Mouse (Mus musculus) midbrain, embryonic 14.5 days (tissue): ENCODE data around the gene 1700016K19Rik. TPM values are rescaled to one million over a fixed set of nuclear protein-coding genes. Genes with fewer than 3 reads are reported as not detected.
"Not testable (repeated sequence)": the region's sequence is repeated elsewhere in the genome, so short reads cannot be mapped to it uniquely, and the experiment has no call there.

Experiments
- ATAC-seq: fragments of 200-750 bp; cut with Nextera tagmentation; 2 replicates; pipeline ENCODE4 v1.8.0; 2017; ENCODE audit warnings: moderate number of reproducible peaks, moderate library complexity; ENCODE audit not compliant: low FRiP score, low TSS enrichment
- DNase-seq: peaks from one replicate; pipeline ENCODE4 v3.0.0-alpha.2; 2015
- H3K27ac ChIP-seq: fragments of 300-500 bp; sonication (generic); replicated peaks from 2 replicates; pipeline ENCODE4 v1.5.1; 2014; ENCODE audit warnings: mild to moderate bottlenecking, low read depth, low read length, moderate library complexity
- H3K27me3 ChIP-seq: fragments of 300-500 bp; sonication (generic); 2 replicates; pipeline ENCODE4 v1.6.1; 2014; ENCODE audit warnings: low read length, control low read depth, mixed read lengths; ENCODE audit not compliant: control insufficient read depth, insufficient read depth
- H3K36me3 ChIP-seq: fragments of 300-500 bp; sonication (generic); 2 replicates; pipeline ENCODE4 v1.6.1; 2014; ENCODE audit warnings: low read length, control low read depth; ENCODE audit not compliant: control insufficient read depth, insufficient read depth
- H3K4me1 ChIP-seq: fragments of 300-500 bp; sonication (generic); 2 replicates; pipeline ENCODE4 v1.6.1; 2014; ENCODE audit warnings: mild to moderate bottlenecking, antibody characterized with exemption, low read length, control low read depth; ENCODE audit not compliant: control insufficient read depth, insufficient read depth
- H3K4me2 ChIP-seq: fragments of 300-500 bp; sonication (generic); 2 replicates; pipeline ENCODE4 v1.6.1; 2014; ENCODE audit warnings: mild to moderate bottlenecking, low read length, moderate library complexity
- H3K4me3 ChIP-seq: fragments of 300-500 bp; sonication (generic); replicated peaks from 2 replicates; pipeline ENCODE4 v1.5.1; 2014; ENCODE audit warnings: low read depth, low read length
- H3K9ac ChIP-seq: fragments of 300-500 bp; sonication (generic); replicated peaks from 2 replicates; pipeline ENCODE4 v1.6.1; 2014; ENCODE audit warnings: mild to moderate bottlenecking, low read length, moderate library complexity
- H3K9me3 ChIP-seq: fragments of 300-500 bp; sonication (generic); 2 replicates; pipeline ENCODE4 v1.6.1; 2016; ENCODE audit warnings: low read length, control low read depth, mixed read lengths; ENCODE audit not compliant: control insufficient read depth
- WGBS: fragments of 180-500 bp; shearing (Covaris S2); extraction: QIAGEN DNeasy Blood & Tissue Kit; methylation state at CpG from one replicate; pipeline ENCODE4 v1.1.7; 2014; 5-methylcytosine and 5-hydroxymethylcytosine counted together
- polyA plus RNA-seq: library from polyadenylated mRNA; unstranded; fragments of >200 nt; fragmentation: Nextera tagmentation; extraction: Ambion mirVana; gene quantifications from 2 replicates; pipeline ENCODE4 v1.2.1, GENCODE M21; 2014

Gene 1700016K19Rik
- polyA plus RNA-seq, 1 experiment from 2014 or later, result 2.1 TPM

- ATAC-seq (no peak), DNase-seq (no peak)
- H3K27me3 ChIP-seq, result no peaks in the 10 kb centered on the region
- WGBS, result 36% methylated on average over 9 of the region's 9 CpGs
- no peak overlapping the region for H3K27ac ChIP-seq
- H3K4me3 ChIP-seq, result no peak overlapping the region
- H3K9ac ChIP-seq, result no peak overlapping the region
- no peaks in the 10 kb centered on the region for H3K9me3 ChIP-seq
- no peaks in the 10 kb centered on the region for H3K36me3 ChIP-seq
- H3K4me1 ChIP-seq, result 0 out of 2 replicates have a peak, but pooled peaks cover under 1% of the 10 kb centered on the region
- no peak overlapping the region for H3K4me2 ChIP-seq
These were observed 5.4 kb upstream of the 1700016K19Rik start for GRCm38 (mm10) chr11:75994357-75994756.

GRCm38 (mm10) chr11:76000701-76001100, 989 bp downstream of the 1700016K19Rik start:
- H3K9ac ChIP-seq, result no peak overlapping the region
- WGBS, result 88% methylated on average over 5 of the region's 5 CpGs
- no peak overlapping the region for H3K27ac ChIP-seq
- H3K9me3 ChIP-seq, result no peaks in the 10 kb centered on the region
- no peaks in the 10 kb centered on the region for H3K36me3 ChIP-seq
- H3K4me3 ChIP-seq, result no peak overlapping the region
- DNase-seq, result no peak
- H3K27me3 ChIP-seq, result no peaks in the 10 kb centered on the region
- ATAC-seq, result no peak
- no peak overlapping the region for H3K4me2 ChIP-seq
- H3K4me1 ChIP-seq, result 0 out of 2 replicates have a peak, but pooled peaks cover 8% of the 10 kb centered on the region

- Histone ChIP-seq H3K4me3 (no peak overlapping the region), H3K9ac (no peak overlapping the region), H3K4me1 (0 out of 2 replicates have a peak, but pooled peaks cover 8% of the 10 kb centered on the region), H3K27me3 (no peaks in the 10 kb centered on the region), H3K9me3 (no peaks in the 10 kb centered on the region), H3K27ac (no peak overlapping the region), H3K4me2 (no peak overlapping the region), H3K36me3 (no peaks in the 10 kb centered on the region)
- no peak for ATAC-seq
- DNase-seq, result no peak
- 59% methylated on average over 3 of the region's 3 CpGs for WGBS
These were observed 1.6 kb downstream of the 1700016K19Rik start for GRCm38 (mm10) chr11:76001237-76001878.

GRCm38 (mm10) chr11:76004276-76004675, 4.6 kb downstream of the 1700016K19Rik start:
- not testable (repeated sequence) for H3K4me3 ChIP-seq, H3K4me1 ChIP-seq, DNase-seq, H3K36me3 ChIP-seq, H3K27me3 ChIP-seq, H3K4me2 ChIP-seq, H3K27ac ChIP-seq, H3K9ac ChIP-seq, H3K9me3 ChIP-seq, ATAC-seq
- 91% methylated on average over 7 of the region's 7 CpGs for WGBS

GRCm38 (mm10) chr11:76008162-76008561, 8.4 kb downstream of the 1700016K19Rik start:
- Histone ChIP-seq H3K4me1 (no peaks in the 10 kb centered on the region), H3K9ac (no peak overlapping the region), H3K4me2 (no peak overlapping the region), H3K9me3 (no peaks in the 10 kb centered on the region), H3K36me3 (no peaks in the 10 kb centered on the region), H3K27ac (no peak overlapping the region), H3K27me3 (no peaks in the 10 kb centered on the region), H3K4me3 (no peak overlapping the region)
- ATAC-seq (no peak), DNase-seq (no peak)
- 82% methylated on average over 2 of the region's 2 CpGs for WGBS

GRCm38 (mm10) chr11:76009101-76009500, 9.4 kb downstream of the 1700016K19Rik start:
- H3K27ac ChIP-seq, result no peak overlapping the region
- no peaks in the 10 kb centered on the region for H3K4me1 ChIP-seq
- H3K9ac ChIP-seq, result no peak overlapping the region
- no peaks in the 10 kb centered on the region for H3K27me3 ChIP-seq
- H3K4me3 ChIP-seq, result no peak overlapping the region
- H3K36me3 ChIP-seq, result no peaks in the 10 kb centered on the region
- no peaks in the 10 kb centered on the region for H3K9me3 ChIP-seq
- ATAC-seq (no peak), DNase-seq (no peak)
- 88% methylated on average over 6 of the region's 6 CpGs for WGBS
- no peak overlapping the region for H3K4me2 ChIP-seq

GRCm38 (mm10) chr11:76010838-76011624, 11.3 kb downstream of the 1700016K19Rik start:
- Histone ChIP-seq H3K4me2 (no peak overlapping the region), H3K4me1 (no peaks in the 10 kb centered on the region), H3K36me3 (no peaks in the 10 kb centered on the region), H3K9ac (no peak overlapping the region), H3K27ac (no peak overlapping the region), H3K4me3 (no peak overlapping the region), H3K9me3 (no peaks in the 10 kb centered on the region), H3K27me3 (no peaks in the 10 kb centered on the region)
- DNase-seq (no peak), ATAC-seq (no peak)
- WGBS, result 87% methylated on average over 9 of the region's 9 CpGs

GRCm38 (mm10) chr11:76015251-76015650, 15.5 kb downstream of the 1700016K19Rik start:
- WGBS, result 91% methylated on average over 6 of the region's 6 CpGs
- H3K4me2 ChIP-seq, result no peak overlapping the region
- H3K9me3 ChIP-seq, result no peaks in the 10 kb centered on the region
- DNase-seq, result no peak
- no peak overlapping the region for H3K4me3 ChIP-seq
- H3K27me3 ChIP-seq, result no peaks in the 10 kb centered on the region
- ATAC-seq, result no peak
- H3K4me1 ChIP-seq, result no peaks in the 10 kb centered on the region
- H3K36me3 ChIP-seq, result no peaks in the 10 kb centered on the region
- H3K9ac ChIP-seq, result no peak overlapping the region
- no peak overlapping the region for H3K27ac ChIP-seq

GRCm38 (mm10) chr11:76015814-76016213, 16.1 kb downstream of the 1700016K19Rik start:
- Histone ChIP-seq H3K4me2 (no peak overlapping the region), H3K9ac (no peak overlapping the region), H3K9me3 (no peaks in the 10 kb centered on the region), H3K27ac (no peak overlapping the region), H3K36me3 (no peaks in the 10 kb centered on the region), H3K27me3 (no peaks in the 10 kb centered on the region), H3K4me1 (no peaks in the 10 kb centered on the region), H3K4me3 (no peak overlapping the region)
- 85% methylated on average over 4 of the region's 4 CpGs for WGBS
- ATAC-seq (no peak), DNase-seq (no peak)
